Mouse (Mus musculus) kidney, adult 8-10 months (tissue): ENCODE measurements around the gene Fam204a.

Experiments
- DNase-seq, 2 experiments: peaks; one replicate each; pipeline ENCODE4 v3.0.0; 2022

Gene Fam204a

DNA sequence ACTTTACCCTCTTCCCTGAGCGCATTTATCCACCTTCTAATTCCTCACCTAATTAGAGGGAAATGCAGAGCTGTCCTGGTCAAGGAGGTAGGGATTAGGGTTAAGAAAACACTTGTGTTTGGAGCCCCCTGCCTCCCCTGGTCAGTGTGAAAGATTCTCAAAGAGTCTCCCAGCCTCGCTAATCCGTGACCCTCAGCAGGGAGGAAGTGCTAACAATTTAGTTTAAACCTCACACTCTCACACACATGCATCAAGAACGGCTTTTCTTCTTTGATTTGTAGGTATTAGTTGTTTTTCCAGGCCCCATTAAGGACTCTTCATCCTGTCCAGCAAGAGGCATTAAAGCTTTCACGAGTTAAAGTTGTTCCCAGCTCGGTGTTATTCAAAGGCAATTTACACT lies 66.7 kb downstream of the Fam204a start:
- DNase-seq = no peak

- no peak for DNase-seq
These were observed 71.2 kb downstream of the Fam204a start for GRCm38 (mm10) chr19:60155266-60155665.

DNA sequence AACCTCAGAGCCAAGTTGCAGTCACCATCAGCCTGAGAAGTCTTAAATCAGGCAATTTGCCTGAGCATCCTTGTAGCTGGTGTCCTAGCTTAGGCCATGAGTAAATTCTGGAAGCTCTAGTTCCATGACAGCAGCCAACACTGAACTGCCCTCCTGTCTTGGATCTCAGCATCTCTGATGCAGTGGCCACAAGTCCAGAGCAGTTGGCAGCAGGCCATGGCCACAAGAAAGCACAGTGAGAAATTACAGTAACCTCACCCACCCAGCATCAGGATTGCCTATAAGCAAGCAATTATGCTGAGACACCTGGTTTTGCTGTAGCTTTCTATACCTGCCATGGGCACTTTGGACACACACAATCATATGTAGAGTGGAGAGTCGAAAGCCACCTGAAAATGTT lies 73.4 kb downstream of the Fam204a start:
- no peak for DNase-seq

DNA sequence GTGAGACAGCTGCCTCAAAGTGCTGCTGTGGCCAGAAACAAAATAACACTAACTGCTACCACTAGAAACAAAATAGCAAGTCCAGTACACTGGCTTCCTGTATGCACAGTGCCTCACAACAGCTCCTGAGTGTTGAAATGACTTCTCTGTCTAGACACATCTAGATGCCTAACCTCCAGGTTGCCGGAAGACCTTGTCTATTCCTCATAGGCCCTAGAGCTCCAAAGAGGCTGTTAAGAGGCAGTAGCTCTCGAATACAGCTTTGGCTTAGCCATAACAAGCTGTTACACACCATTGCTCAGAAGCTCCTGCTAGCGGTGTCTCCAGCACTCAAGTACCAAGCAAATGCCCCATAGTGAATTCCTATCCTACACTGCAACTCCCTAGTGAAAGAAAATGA lies 76.4 kb downstream of the Fam204a start:
- DNase-seq = no peak

DNA sequence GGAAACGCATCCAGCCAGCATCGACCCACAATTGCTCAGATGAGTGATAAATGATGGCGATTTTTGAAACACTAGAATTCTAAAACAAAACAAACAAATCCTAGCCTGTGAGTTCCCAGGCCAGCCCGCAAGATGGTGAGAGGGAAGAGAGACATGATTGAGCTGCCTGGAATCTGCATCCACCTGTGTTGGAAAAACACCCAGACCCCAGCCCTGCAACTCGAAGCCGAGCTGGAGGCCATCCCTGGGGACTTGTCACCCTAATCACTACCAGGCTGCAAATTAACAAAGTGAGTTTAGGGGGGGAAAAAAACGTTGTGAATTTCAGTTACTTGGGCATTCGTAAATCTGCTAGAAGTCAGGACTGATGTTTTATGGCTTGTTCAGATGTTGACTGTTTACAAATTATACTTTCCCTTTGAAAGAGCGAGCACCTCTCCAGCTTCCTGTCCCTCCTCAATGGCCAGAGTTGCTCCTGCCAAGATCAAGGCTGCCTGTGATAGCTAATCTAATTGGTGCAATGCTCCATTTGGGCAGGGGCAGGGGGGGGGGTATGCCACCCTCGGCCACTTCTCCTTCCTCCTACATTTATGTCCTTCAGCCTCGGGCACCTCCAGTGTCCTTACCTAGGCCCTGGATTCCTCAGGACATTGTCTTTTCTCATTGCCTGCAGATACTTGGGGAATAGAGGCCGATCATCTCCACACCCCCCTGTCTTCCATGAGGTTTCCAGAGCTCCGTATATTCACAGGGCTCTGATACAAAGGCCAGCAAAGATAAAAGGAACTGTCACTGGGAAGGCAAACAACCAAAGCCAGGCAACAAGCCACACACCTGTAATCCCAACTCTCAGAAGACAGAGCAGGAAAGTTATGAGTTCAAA lies 77.2 kb downstream of the Fam204a start:
- no peak for DNase-seq
